Mouse (Mus musculus): ENCODE results near the gene Prep. TPM values are rescaled to one million over a fixed set of nuclear protein-coding genes. Genes with fewer than 3 reads are reported as not detected.

The Prep gene
- polyA plus RNA-seq (2012; rRNA removed) = 16.7 and 20.6 TPM in 2 replicates

- peak; percentile 42 for TF ChIP-seq CTCF (IDR thresholded peaks at IDR 0.05; ENCODE audit: borderline replicate concordance, extremely low read depth, insufficient read depth, insufficient read length)
- TF ChIP-seq POLR2A (IDR thresholded peaks at IDR 0.05; ENCODE audit: borderline replicate concordance, extremely low read depth, insufficient read depth, insufficient read length, poor library complexity, severe bottlenecking) = peak; percentile 78
- peak; percentile 97 for DNase-seq (ENCODE audit: low read depth)
Measured at GRCm38 (mm10) chr10:45066931-45067308, at the start of gene Prep. Gene Prep (plus strand): TSS chr10:45067203.

- DNase-seq (ENCODE audit: low read depth) = no peak
- TF ChIP-seq CTCF (IDR thresholded peaks at IDR 0.05; ENCODE audit: borderline replicate concordance, extremely low read depth, insufficient read depth, insufficient read length) (no peak), POLR2A (IDR thresholded peaks at IDR 0.05; ENCODE audit: borderline replicate concordance, extremely low read depth, insufficient read depth, insufficient read length, poor library complexity, severe bottlenecking) (no peak)
Measured at GRCm38 (mm10) chr10:45017352-45017751, 49.7 kb upstream of the Prep start.

- DNase-seq (ENCODE audit: low read depth) = no peak
- no peak for TF ChIP-seq CTCF (IDR thresholded peaks at IDR 0.05; ENCODE audit: borderline replicate concordance, extremely low read depth, insufficient read depth, insufficient read length)
- no peak for TF ChIP-seq POLR2A (IDR thresholded peaks at IDR 0.05; ENCODE audit: borderline replicate concordance, extremely low read depth, insufficient read depth, insufficient read length, poor library complexity, severe bottlenecking)
Measured at GRCm38 (mm10) chr10:45017851-45018250, 49.2 kb upstream of the Prep start.

- TF ChIP-seq CTCF (IDR thresholded peaks at IDR 0.05; ENCODE audit: borderline replicate concordance, extremely low read depth, insufficient read depth, insufficient read length) (no peak), POLR2A (IDR thresholded peaks at IDR 0.05; ENCODE audit: borderline replicate concordance, extremely low read depth, insufficient read depth, insufficient read length, poor library complexity, severe bottlenecking) (no peak)
- DNase-seq (ENCODE audit: low read depth) = no peak
Measured at GRCm38 (mm10) chr10:45019418-45019817, 47.6 kb upstream of the Prep start.

- no peak for DNase-seq (ENCODE audit: low read depth)
- TF ChIP-seq POLR2A (IDR thresholded peaks at IDR 0.05; ENCODE audit: borderline replicate concordance, extremely low read depth, insufficient read depth, insufficient read length, poor library complexity, severe bottlenecking) = no peak
- TF ChIP-seq CTCF (IDR thresholded peaks at IDR 0.05; ENCODE audit: borderline replicate concordance, extremely low read depth, insufficient read depth, insufficient read length) = no peak
Measured at GRCm38 (mm10) chr10:45019849-45020248, 47.2 kb upstream of the Prep start.

- TF ChIP-seq CTCF (IDR thresholded peaks at IDR 0.05; ENCODE audit: borderline replicate concordance, extremely low read depth, insufficient read depth, insufficient read length) (no peak), POLR2A (IDR thresholded peaks at IDR 0.05; ENCODE audit: borderline replicate concordance, extremely low read depth, insufficient read depth, insufficient read length, poor library complexity, severe bottlenecking) (no peak)
- no peak for DNase-seq (ENCODE audit: low read depth)
Measured at GRCm38 (mm10) chr10:45020291-45020690, 46.7 kb upstream of the Prep start.

GRCm38 (mm10) chr10:45025184-45025583 is 41.8 kb upstream of the Prep start:
- no peak for DNase-seq (ENCODE audit: low read depth)
- TF ChIP-seq CTCF (IDR thresholded peaks at IDR 0.05; ENCODE audit: borderline replicate concordance, extremely low read depth, insufficient read depth, insufficient read length) = no peak
- no peak for TF ChIP-seq POLR2A (IDR thresholded peaks at IDR 0.05; ENCODE audit: borderline replicate concordance, extremely low read depth, insufficient read depth, insufficient read length, poor library complexity, severe bottlenecking)

GRCm38 (mm10) chr10:45026935-45027334 is 40.1 kb upstream of the Prep start:
- no peak for DNase-seq (ENCODE audit: low read depth)
- TF ChIP-seq POLR2A (IDR thresholded peaks at IDR 0.05; ENCODE audit: borderline replicate concordance, extremely low read depth, insufficient read depth, insufficient read length, poor library complexity, severe bottlenecking) (no peak), CTCF (IDR thresholded peaks at IDR 0.05; ENCODE audit: borderline replicate concordance, extremely low read depth, insufficient read depth, insufficient read length) (no peak)

- TF ChIP-seq POLR2A (IDR thresholded peaks at IDR 0.05; ENCODE audit: borderline replicate concordance, extremely low read depth, insufficient read depth, insufficient read length, poor library complexity, severe bottlenecking) = no peak
- TF ChIP-seq CTCF (IDR thresholded peaks at IDR 0.05; ENCODE audit: borderline replicate concordance, extremely low read depth, insufficient read depth, insufficient read length) = peak; percentile 85
- DNase-seq (ENCODE audit: low read depth) = peak; percentile 92
Measured at GRCm38 (mm10) chr10:45045268-45045928, 21.6 kb upstream of the Prep start.

GRCm38 (mm10) chr10:45048158-45048557 is 18.8 kb upstream of the Prep start:
- no peak for TF ChIP-seq POLR2A (IDR thresholded peaks at IDR 0.05; ENCODE audit: borderline replicate concordance, extremely low read depth, insufficient read depth, insufficient read length, poor library complexity, severe bottlenecking)
- no peak for TF ChIP-seq CTCF (IDR thresholded peaks at IDR 0.05; ENCODE audit: borderline replicate concordance, extremely low read depth, insufficient read depth, insufficient read length)
- DNase-seq (ENCODE audit: low read depth) = no peak

- TF ChIP-seq CTCF (IDR thresholded peaks at IDR 0.05; ENCODE audit: borderline replicate concordance, extremely low read depth, insufficient read depth, insufficient read length) (no peak), POLR2A (IDR thresholded peaks at IDR 0.05; ENCODE audit: borderline replicate concordance, extremely low read depth, insufficient read depth, insufficient read length, poor library complexity, severe bottlenecking) (no peak)
- DNase-seq (ENCODE audit: low read depth) = peak; percentile 39
Measured at GRCm38 (mm10) chr10:45048622-45049021, 18.4 kb upstream of the Prep start.

GRCm38 (mm10) chr10:45051125-45051744 is 15.8 kb upstream of the Prep start:
- TF ChIP-seq POLR2A (IDR thresholded peaks at IDR 0.05; ENCODE audit: borderline replicate concordance, extremely low read depth, insufficient read depth, insufficient read length, poor library complexity, severe bottlenecking) (no peak), CTCF (IDR thresholded peaks at IDR 0.05; ENCODE audit: borderline replicate concordance, extremely low read depth, insufficient read depth, insufficient read length) (peak; percentile 72; the same call in 1 of the 2 replicates)
- DNase-seq (ENCODE audit: low read depth) = peak; percentile 86
